ENCODE assay signal across 8 mouse cellular contexts in genomic region chr14:32482061-32482460, GRCm38 (mm10). TPM values are rescaled to one million over a fixed set of nuclear protein-coding genes. Genes with fewer than 3 reads are reported as not detected.
DNase-seq lines count a peak whose midpoint lies in the region; TF ChIP-seq lines count a peak whose summit lies in the region.

No protein-coding gene starts in this region.

- H3K36me3 ChIP-seq in spleen, adult 2 months (ENCODE audit: control insufficient read depth, insufficient read depth, low read length): no peaks in the 10 kb centered on the region
- H3K36me3 ChIP-seq in embryonic facial prominence, embryonic 10.5 days (replicated peaks): no peaks in the 10 kb centered on the region

- no peaks in the 10 kb centered on the region for H3K9me3 ChIP-seq in embryonic facial prominence, embryonic 10.5 days

- H3K4me3 ChIP-seq in spleen, adult 2 months (ENCODE audit: extremely low read depth, insufficient read depth, insufficient read length): no peak overlapping the region
- no peak overlapping the region for H3K4me3 ChIP-seq in embryonic facial prominence, embryonic 10.5 days

- peak; percentile 58; the same call in 1 of the 2 replicates for TF ChIP-seq CTCF in spleen, adult 2 months (IDR thresholded peaks at IDR 0.05; ENCODE audit: extremely low read depth, insufficient read depth, insufficient read length, insufficient replicate concordance)

- H3K27ac ChIP-seq in spleen, adult 2 months (ENCODE audit: insufficient read depth, low read length): no peak overlapping the region
- H3K27ac ChIP-seq in embryonic facial prominence, embryonic 10.5 days (replicated peaks): no peak overlapping the region

- DNase-seq in cerebellum, postnatal 14 days: peak; percentile 44 to 60
- DNase-seq in cerebellum, adult 8-10 months: no peak
- DNase-seq in spleen, adult 2 months (ENCODE audit: low read depth in 1 of 2, low spot score in 2 of 2): peak in 1 of 2 experiments; percentile 2
- DNase-seq in spleen, adult 12 weeks (ENCODE audit: low spot score): no peak
- peak; percentile 33 for DNase-seq in embryonic facial prominence, embryonic 10.5 days (ENCODE audit: low spot score)
- DNase-seq in naive thymus-derived CD4-positive, alpha-beta T cell, adult 2 months (ENCODE audit: low read depth): peak; percentile 69
- DNase-seq in thymus, adult 18-20 months: no peak
- DNase-seq in right cerebral cortex, postnatal 36 days (ENCODE audit: low spot score in 2 of 2): no peak

- no peaks in the 10 kb centered on the region for H3K4me1 ChIP-seq in spleen, adult 2 months (ENCODE audit: control insufficient read depth, insufficient read depth, insufficient read length)
- H3K4me1 ChIP-seq in embryonic facial prominence, embryonic 10.5 days: no peaks in the 10 kb centered on the region

- TF ChIP-seq POLR2A in spleen, adult 2 months (IDR thresholded peaks at IDR 0.05; ENCODE audit: low read depth, low read length): no peak

- WGBS in spleen, adult 2 months: 9% methylated on average over 3 of the region's 3 CpGs
- WGBS in embryonic facial prominence, embryonic 10.5 days: 12% methylated on average over 3 of the region's 3 CpGs

- no peaks in the 10 kb centered on the region for H3K27me3 ChIP-seq in spleen, adult 2 months (ENCODE audit: control insufficient read depth, insufficient read depth, low read length)
- H3K27me3 ChIP-seq in embryonic facial prominence, embryonic 10.5 days (replicated peaks; ENCODE audit: low read depth, poor library complexity, severe bottlenecking): 0 out of 2 replicates have a peak, but pooled peaks cover 6% of the 10 kb centered on the region

RNA-seq across cellular contexts. Expression of gene Chat, which starts 16.3 kb away (rescaled TPM):
- not detected in 2 replicates for polyA plus RNA-seq in spleen, adult 2 months (2012; rRNA removed)
- polyA plus RNA-seq in embryonic facial prominence, embryonic 10.5 days (2016; fragmentation: Nextera tagmentation; extraction: Ambion mirVana): 0.36 and 0.39 TPM in 2 replicates

RNA-seq across cellular contexts. Expression of gene Slc18a3, which starts 17.4 kb away (rescaled TPM):
- polyA plus RNA-seq in spleen, adult 2 months (2012; rRNA removed): not detected in 2 replicates
- 0.45 and 2.2 TPM in 2 replicates for polyA plus RNA-seq in embryonic facial prominence, embryonic 10.5 days (2016; fragmentation: Nextera tagmentation; extraction: Ambion mirVana)

RNA-seq across cellular contexts. Expression of gene Ercc6, which starts 31.3 kb away (rescaled TPM):
- polyA plus RNA-seq in spleen, adult 2 months (2012; rRNA removed): 3.7 and 4.1 TPM in 2 replicates
- 28.9 and 29.6 TPM in 2 replicates for polyA plus RNA-seq in embryonic facial prominence, embryonic 10.5 days (2016; fragmentation: Nextera tagmentation; extraction: Ambion mirVana)

Comparison
In these comparisons a context has a peak if more than half of its experiments do, and no peak if none do; other contexts are left out.
1. DNase-seq: peak in cerebellum, postnatal 14 days (2 of 2), embryonic facial prominence, embryonic 10.5 days (single experiment) and naive thymus-derived CD4-positive, alpha-beta T cell, adult 2 months (single experiment); none in cerebellum, adult 8-10 months (single experiment), spleen, adult 12 weeks (single experiment), thymus, adult 18-20 months (0 of 2) and right cerebral cortex, postnatal 36 days (0 of 2).